Mouse (Mus musculus) midbrain, embryonic 15.5 days (tissue): ENCODE data around the gene Styx. TPM values are rescaled to one million over a fixed set of nuclear protein-coding genes. Genes with fewer than 3 reads are reported as not detected.

ENCODE experiments used
- ATAC-seq: fragments of 200-750 bp; cut with Nextera tagmentation; replicated peaks from 2 replicates; pipeline ENCODE4 v1.8.0; 2017; ENCODE audit warnings: moderate TSS enrichment
- H3K27ac ChIP-seq: fragments of 300-500 bp; sonication (generic); 2 replicates; pipeline ENCODE4 v1.5.1; 2015; ENCODE audit warnings: mild to moderate bottlenecking, inconsistent platforms
- H3K27me3 ChIP-seq: fragments of 300-500 bp; sonication (generic); replicated peaks from 2 replicates; pipeline ENCODE4 v1.6.1; 2015; ENCODE audit warnings: inconsistent platforms
- H3K36me3 ChIP-seq: fragments of 300-500 bp; sonication (generic); replicated peaks from 2 replicates; pipeline ENCODE4 v1.6.1; 2015; ENCODE audit warnings: inconsistent platforms
- H3K4me1 ChIP-seq: fragments of 300-500 bp; sonication (generic); 2 replicates; pipeline ENCODE4 v1.6.1; 2015; ENCODE audit warnings: inconsistent platforms
- H3K4me2 ChIP-seq: fragments of 300-500 bp; sonication (generic); 2 replicates; pipeline ENCODE4 v1.6.1; 2015; ENCODE audit warnings: inconsistent platforms, mild to moderate bottlenecking, moderate library complexity
- H3K4me3 ChIP-seq: fragments of 300-500 bp; sonication (generic); 2 replicates; pipeline ENCODE4 v1.5.1; 2015; ENCODE audit warnings: mild to moderate bottlenecking, inconsistent platforms
- H3K9ac ChIP-seq: fragments of 300-500 bp; sonication (generic); 2 replicates; pipeline ENCODE4 v1.6.1; 2015; ENCODE audit warnings: mild to moderate bottlenecking, inconsistent platforms
- H3K9me3 ChIP-seq: fragments of 300-500 bp; sonication (generic); 2 replicates; pipeline ENCODE4 v1.6.1; 2016; ENCODE audit warnings: inconsistent platforms
- WGBS: fragments of 180-500 bp; shearing (Covaris S2); methylation state at CpG from one replicate; pipeline ENCODE4 v1.1.7; 2015; ENCODE audit warnings: mixed read lengths; 5-methylcytosine and 5-hydroxymethylcytosine counted together
- polyA plus RNA-seq: library from polyadenylated mRNA; unstranded; fragments of >200 nt; fragmentation: Nextera tagmentation; extraction: Ambion mirVana; gene quantifications from 2 replicates; pipeline ENCODE4 v1.2.1, GENCODE M21; 2015

Gene Styx
- polyA plus RNA-seq, 1 experiment from 2014 or later: 63.8 TPM

DNA sequence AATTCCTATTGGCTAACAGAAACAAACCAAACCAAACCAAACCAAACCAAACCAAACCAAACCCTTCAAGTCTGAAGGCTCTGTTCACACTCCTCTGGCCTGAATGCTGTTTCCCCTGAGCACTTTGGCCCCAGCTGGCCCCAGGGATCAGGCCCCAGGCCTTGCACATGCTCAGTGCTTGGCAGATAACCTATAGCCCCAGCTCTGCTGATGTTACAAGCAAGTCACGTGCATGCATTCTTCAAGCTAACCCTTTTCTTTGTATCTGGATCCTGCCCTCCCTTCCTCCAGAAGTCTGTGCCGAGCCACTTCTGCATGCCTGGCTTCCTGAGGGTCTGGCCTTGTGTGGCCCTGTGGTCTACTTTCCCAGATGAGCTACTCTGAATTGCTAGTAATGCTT, 100.2 kb downstream of the Styx start:
- peaks cover 9% of the 10 kb centered on the region for H3K4me1 ChIP-seq
- no peak for ATAC-seq
- 26% methylated on average over 2 of the region's 2 CpGs for WGBS

DNA sequence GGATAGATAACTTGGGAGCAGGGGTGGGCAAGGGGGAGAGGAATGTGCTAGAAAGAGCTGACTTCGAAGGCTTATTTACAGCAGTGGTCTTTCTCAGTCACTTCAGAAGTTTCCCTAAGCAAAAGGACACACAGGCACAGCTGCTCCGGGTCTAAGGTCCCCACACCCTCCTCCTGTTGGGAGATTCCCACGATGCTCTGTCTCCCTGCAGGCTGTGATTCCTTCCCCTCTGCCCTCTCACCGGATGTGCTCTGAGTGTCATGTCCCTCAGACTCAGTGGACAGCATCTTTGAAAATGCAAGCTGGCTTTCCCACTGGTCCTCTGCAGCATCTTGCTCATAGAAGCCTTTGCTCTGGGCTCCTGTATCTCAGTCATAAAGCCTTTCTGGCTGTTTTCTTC, 101.3 kb downstream of the Styx start:
- H3K4me2 ChIP-seq: no peak overlapping the region
- H3K27ac ChIP-seq: no peak overlapping the region
- peaks cover 17% of the 10 kb centered on the region for H3K4me1 ChIP-seq
- no peak overlapping the region for H3K9ac ChIP-seq
- no peaks in the 10 kb centered on the region for H3K36me3 ChIP-seq
- no peaks in the 10 kb centered on the region for H3K27me3 ChIP-seq
- H3K9me3 ChIP-seq: no peaks in the 10 kb centered on the region
- no peak for ATAC-seq
- no peak overlapping the region for H3K4me3 ChIP-seq
- 54% methylated on average over 4 of the region's 4 CpGs for WGBS

More for the DNA sequence above, 100.2 kb downstream of the Styx start:
- Histone ChIP-seq H3K9me3 (no peaks in the 10 kb centered on the region), H3K36me3 (no peaks in the 10 kb centered on the region), H3K9ac (no peak overlapping the region), H3K27ac (no peak overlapping the region), H3K4me3 (no peak overlapping the region), H3K27me3 (no peaks in the 10 kb centered on the region), H3K4me2 (no peak overlapping the region)

DNA sequence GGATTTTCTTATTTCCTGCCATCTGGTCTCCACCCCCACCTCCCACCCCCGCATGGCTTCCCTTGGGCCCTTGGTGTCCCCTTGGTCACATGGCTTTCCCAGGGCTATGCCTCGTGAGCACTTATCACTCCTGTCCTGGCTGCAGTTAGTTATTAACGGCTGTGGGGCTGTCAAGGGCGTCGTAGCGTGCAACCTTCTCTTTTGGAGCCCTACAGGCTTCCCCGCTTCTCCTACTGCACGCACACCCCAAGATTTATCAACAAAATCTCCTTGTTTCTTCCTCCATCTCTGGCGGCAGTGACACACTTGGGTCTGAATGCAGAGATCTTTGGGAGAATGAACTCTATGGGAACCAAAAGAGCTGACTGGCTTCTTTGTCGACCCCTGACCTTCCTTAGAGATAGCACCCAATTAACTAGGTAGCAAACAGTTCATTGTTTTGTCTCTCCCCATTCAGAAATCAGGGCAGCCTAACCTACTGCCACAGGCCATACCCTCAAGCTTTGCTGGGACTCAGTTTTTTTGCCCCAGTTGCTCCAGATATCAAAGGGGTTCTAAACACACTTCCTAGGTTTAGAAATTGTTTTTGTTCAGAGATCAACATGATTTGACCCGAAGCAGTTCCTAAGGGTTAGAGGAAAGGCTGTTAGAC, 102.1 kb downstream of the Styx start:
- peaks cover 17% of the 10 kb centered on the region for H3K4me1 ChIP-seq
- no peak for ATAC-seq
- no peak overlapping the region for H3K4me2 ChIP-seq
- H3K9ac ChIP-seq: no peak overlapping the region
- H3K27ac ChIP-seq: peak overlapping the region; percentile 48; the same call in 1 of the 2 replicates
- H3K36me3 ChIP-seq: no peaks in the 10 kb centered on the region
- no peaks in the 10 kb centered on the region for H3K27me3 ChIP-seq
- 44% methylated on average over 11 of the region's 11 CpGs for WGBS
- H3K9me3 ChIP-seq: no peaks in the 10 kb centered on the region
- H3K4me3 ChIP-seq: no peak overlapping the region

DNA sequence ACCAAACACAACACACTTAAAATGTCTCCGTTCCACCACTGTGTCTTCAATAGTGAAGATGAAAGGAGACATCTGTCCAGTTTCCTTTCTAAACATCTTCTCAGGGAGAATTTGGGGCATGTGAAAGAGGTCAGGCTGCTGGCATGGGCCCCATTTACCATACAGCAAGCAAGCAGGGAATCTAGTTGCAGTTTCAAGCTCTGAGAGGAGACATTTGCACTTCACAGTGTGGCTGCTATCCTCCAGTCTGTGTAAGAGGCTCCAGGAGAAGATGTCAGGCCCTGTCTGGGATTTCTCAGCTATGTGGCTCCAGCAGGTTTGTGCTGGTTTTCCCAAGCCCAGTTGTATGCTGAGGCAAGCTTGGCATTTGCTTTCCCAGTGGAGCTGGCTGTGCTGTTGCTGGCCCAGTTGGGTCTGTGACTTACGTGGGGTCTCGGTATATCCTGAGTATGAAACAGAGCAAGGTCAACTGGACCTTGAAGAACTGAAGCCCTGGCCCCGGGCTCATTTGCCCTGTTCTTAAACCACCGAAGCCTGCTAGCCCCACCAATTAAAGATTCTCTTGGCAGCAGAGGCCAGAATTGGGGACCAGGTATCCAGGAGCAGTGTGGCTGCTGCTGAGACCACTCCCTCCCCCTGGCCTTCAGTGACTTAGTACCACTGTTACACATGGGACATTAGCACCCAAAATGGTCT, 102.8 kb downstream of the Styx start:
- Histone ChIP-seq H3K4me1 (peaks cover 17% of the 10 kb centered on the region), H3K4me2 (no peak overlapping the region), H3K27me3 (no peaks in the 10 kb centered on the region), H3K27ac (no peak overlapping the region), H3K36me3 (no peaks in the 10 kb centered on the region), H3K9me3 (no peaks in the 10 kb centered on the region), H3K9ac (no peak overlapping the region), H3K4me3 (no peak overlapping the region)
- 77% methylated on average over 5 of the region's 5 CpGs for WGBS
- no peak for ATAC-seq

DNA sequence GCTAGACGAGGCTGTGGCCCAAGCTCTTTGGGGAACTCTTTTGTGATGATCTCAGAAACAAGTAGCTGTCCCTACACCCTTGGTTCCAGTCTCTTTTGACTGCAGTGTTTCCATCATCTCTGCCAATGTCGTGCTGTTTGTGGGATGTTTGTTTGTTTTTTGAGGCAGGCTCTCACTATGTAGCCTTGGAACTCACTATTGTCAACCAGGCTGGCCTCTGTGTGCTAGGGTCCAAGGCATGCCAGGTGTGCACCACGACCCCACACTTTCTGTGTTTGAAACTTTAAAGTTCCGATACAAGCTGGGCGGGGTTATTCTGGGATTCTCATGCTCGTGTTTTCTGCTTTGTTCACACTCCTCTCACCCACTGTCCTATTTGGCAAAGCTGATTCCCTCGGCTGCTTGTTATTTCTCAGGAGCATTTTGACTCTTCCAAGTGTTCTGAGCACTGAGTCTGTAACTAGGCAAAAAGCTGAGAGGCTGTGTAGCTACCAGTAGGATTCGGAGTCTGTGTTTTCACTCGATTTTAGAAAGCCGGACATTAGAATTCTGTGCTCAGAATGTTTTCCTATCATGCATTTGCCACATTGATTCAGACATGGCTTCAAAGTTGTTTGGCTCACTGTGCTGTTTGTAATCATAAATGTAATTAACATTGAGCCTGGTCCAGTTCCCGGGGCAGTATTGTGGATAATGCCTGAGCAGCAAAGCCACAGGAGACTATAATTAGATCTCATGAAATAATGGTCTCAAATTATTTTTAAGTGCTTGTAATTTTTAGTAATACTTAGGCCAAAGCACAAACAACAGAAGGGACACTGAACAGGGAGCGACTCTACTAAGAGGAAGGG, 105.0 kb downstream of the Styx start:
- Histone ChIP-seq H3K27ac (peak overlapping the region; percentile 52; the same call in 1 of the 2 replicates), H3K27me3 (no peaks in the 10 kb centered on the region), H3K4me1 (peaks cover 17% of the 10 kb centered on the region), H3K9ac (no peak overlapping the region), H3K4me3 (no peak overlapping the region), H3K36me3 (peaks cover 4% of the 10 kb centered on the region; the same call in 1 of the 2 replicates), H3K9me3 (no peaks in the 10 kb centered on the region), H3K4me2 (no peak overlapping the region)
- 66% methylated on average over 12 of the region's 12 CpGs for WGBS
- peak; percentile 4; the same call in 1 of the 2 replicates for ATAC-seq

DNA sequence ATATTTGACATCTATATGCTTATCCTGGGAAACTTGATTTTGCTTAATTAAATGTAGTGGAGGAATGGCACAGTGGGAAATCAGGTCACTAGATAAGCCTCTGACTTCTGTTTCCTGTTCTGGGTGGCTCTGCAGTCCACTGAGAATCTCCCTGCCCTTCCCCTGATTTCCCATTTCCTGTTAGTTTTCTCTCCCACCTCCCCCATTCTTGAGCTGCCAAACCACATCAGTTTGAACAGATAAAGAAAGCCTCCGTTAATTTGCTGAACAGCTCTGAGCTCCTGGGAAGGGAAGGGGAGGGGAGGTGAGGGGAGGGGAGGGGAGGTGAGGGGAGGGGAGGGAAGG, 105.6 kb downstream of the Styx start:
- Histone ChIP-seq H3K27ac (peak overlapping the region; percentile 52; the same call in 1 of the 2 replicates), H3K4me2 (no peak overlapping the region), H3K4me1 (peaks cover 17% of the 10 kb centered on the region), H3K36me3 (peaks cover 8% of the 10 kb centered on the region; the same call in 1 of the 2 replicates), H3K4me3 (no peak overlapping the region), H3K9me3 (no peaks in the 10 kb centered on the region), H3K9ac (no peak overlapping the region), H3K27me3 (no peaks in the 10 kb centered on the region)
- whole genome bisulfite sequencing: 0% methylated on average over 1 of the region's 1 CpGs
- peak; percentile 28; the same call in 1 of the 2 replicates for ATAC-seq

DNA sequence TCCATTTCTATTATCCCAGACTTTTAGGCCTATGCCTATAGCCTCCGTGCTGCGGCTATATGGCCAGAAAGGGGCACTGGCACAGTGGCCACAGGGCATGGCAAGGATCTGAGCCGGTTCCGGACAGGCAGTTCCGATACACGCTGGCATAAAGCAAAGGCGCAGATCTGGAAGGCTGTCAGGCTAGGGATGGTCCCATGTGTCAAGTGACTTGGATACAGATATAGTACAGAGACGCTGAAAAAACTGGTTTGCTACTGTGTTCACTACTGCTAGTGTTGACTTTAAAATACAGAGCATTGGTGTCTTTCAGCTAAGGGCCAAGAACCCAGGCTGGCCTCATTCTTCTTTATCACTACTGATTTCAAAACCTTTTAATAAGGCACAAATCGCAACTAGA, 106.1 kb downstream of the Styx start:
- Histone ChIP-seq H3K27me3 (no peaks in the 10 kb centered on the region), H3K4me1 (peaks cover 17% of the 10 kb centered on the region), H3K9ac (no peak overlapping the region), H3K4me3 (no peak overlapping the region), H3K9me3 (no peaks in the 10 kb centered on the region), H3K4me2 (no peak overlapping the region), H3K36me3 (peaks cover 12% of the 10 kb centered on the region; the same call in 1 of the 2 replicates), H3K27ac (peak overlapping the region; percentile 70)
- 0 out of 2 replicates have a peak, but pooled peaks have one; percentile 9 for ATAC-seq
- WGBS: 82% methylated on average over 9 of the region's 9 CpGs

DNA sequence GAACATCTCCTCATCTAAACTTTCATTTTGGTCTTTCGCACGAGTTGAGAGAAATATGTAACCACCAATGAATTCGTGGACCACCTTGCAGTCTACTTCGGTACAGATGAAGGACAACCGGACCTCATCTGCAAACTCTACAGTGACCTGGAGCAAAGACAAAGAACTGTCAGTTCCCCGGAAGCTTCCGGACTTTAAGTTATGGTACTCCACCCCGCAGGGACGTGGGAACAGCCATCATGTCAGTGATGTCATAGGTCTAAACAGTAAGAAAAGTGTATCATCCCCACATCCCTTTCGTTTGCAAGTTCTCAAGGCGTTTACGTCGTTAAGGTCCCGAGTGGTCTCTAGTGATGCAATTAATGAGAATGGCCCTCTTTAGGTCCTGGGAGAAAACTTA, 109.0 kb downstream of the Styx start:
- Histone ChIP-seq H3K27me3 (no peaks in the 10 kb centered on the region), H3K4me1 (peaks cover 28% of the 10 kb centered on the region), H3K9me3 (no peaks in the 10 kb centered on the region), H3K36me3 (peaks cover 12% of the 10 kb centered on the region), H3K9ac (no peak overlapping the region), H3K4me3 (no peak overlapping the region), H3K27ac (no peak overlapping the region), H3K4me2 (no peak overlapping the region)
- WGBS: 95% methylated on average over 14 of the region's 14 CpGs
- no peak for ATAC-seq

DNA sequence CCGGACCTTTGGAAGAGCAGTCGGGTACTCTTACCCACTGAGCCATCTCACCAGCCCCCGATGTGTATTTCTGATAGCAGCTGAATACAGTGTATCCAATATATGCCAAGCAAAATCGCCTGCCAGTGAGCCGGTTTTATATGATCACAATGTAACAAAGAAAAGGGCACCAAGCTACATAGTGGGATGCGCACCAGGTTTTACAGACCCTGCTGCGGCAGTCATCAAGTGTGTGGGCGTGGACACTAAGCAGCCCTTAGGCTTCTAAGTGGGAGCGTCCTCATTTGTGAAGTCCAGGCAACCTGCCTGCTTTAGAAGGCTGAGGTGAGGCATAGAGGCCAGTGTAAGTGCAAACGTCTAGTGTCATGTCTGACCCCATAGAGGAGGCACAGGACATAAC, 109.6 kb downstream of the Styx start:
- peaks cover 12% of the 10 kb centered on the region for H3K36me3 ChIP-seq
- WGBS: 95% methylated on average over 10 of the region's 10 CpGs
- ATAC-seq: no peak

DNA sequence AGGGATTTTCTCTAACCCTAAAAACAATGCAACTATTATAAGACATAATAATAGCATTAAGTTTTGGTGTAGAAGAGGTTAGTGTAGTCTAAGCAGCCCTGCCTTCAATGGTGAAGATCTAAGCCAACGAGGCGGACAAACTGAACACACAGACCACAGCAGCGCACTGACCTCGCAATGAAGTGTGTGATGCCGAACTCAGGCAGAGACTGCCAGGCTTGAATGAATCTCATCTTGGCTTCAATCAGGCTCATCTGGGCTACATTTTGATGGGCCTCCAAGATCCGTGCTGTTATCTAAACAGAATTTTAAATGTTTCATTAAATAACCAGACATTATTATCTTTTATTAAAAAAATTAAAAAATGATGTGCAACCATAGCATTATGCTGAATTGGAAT, 111.1 kb downstream of the Styx start:
- Histone ChIP-seq H3K27ac (0 out of 2 replicates have a peak overlapping the region, but pooled peaks have one; percentile 71), H3K4me1 (peaks cover 18% of the 10 kb centered on the region), H3K4me3 (no peak overlapping the region), H3K9me3 (no peaks in the 10 kb centered on the region), H3K27me3 (no peaks in the 10 kb centered on the region), H3K4me2 (no peak overlapping the region), H3K9ac (no peak overlapping the region), H3K36me3 (peaks cover 15% of the 10 kb centered on the region)
- ATAC-seq: peak; percentile 31
- 78% methylated on average over 6 of the region's 6 CpGs for WGBS

More for the DNA sequence above, 109.6 kb downstream of the Styx start:
- no peak overlapping the region for H3K4me3 ChIP-seq
- H3K9ac ChIP-seq: no peak overlapping the region
- H3K4me1 ChIP-seq: peaks cover 28% of the 10 kb centered on the region
- H3K27ac ChIP-seq: no peak overlapping the region
- H3K4me2 ChIP-seq: no peak overlapping the region
- no peaks in the 10 kb centered on the region for H3K9me3 ChIP-seq
- H3K27me3 ChIP-seq: no peaks in the 10 kb centered on the region

DNA sequence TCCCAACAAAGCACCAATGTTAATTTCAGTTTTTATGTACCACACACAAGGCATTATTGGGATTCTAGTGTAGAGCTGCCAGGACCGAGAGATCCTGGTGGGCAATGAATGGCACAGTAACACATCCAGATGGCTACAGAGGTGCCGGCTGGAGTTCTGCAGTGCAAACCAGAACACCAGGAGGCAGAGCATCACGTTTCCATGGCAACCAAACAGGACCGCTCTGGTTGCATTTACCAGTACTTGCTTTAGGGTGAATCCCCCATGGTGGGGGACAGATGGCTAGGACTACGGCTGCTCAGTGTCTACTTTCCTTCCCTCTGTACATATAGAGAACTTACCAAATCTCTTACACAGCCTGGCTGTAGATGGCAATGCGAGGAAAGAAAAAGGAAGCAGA, 111.5 kb downstream of the Styx start:
- Histone ChIP-seq H3K9ac (0 out of 2 replicates have a peak overlapping the region, but pooled peaks have one; percentile 7), H3K27ac (peak overlapping the region; percentile 71), H3K27me3 (no peaks in the 10 kb centered on the region), H3K4me2 (peak overlapping the region; percentile 3; the same call in 1 of the 2 replicates), H3K4me3 (no peak overlapping the region), H3K4me1 (peaks cover 16% of the 10 kb centered on the region), H3K36me3 (peaks cover 19% of the 10 kb centered on the region), H3K9me3 (no peaks in the 10 kb centered on the region)
- WGBS: 15% methylated on average over 6 of the region's 6 CpGs
- peak; percentile 92 for ATAC-seq
